Mouse (Mus musculus): ENCODE measurements at regions not wholly inside any gene's neighbourhood (a gene's known extent, or its start where the extent isn't known, plus 50 kb on each side); places are given as distances from the start of the nearest gene placed in this dataset.
"Not testable (repeated sequence)": the region's sequence is repeated elsewhere in the genome, so short reads cannot be mapped to it uniquely, and the experiment has no call there.

DNA sequence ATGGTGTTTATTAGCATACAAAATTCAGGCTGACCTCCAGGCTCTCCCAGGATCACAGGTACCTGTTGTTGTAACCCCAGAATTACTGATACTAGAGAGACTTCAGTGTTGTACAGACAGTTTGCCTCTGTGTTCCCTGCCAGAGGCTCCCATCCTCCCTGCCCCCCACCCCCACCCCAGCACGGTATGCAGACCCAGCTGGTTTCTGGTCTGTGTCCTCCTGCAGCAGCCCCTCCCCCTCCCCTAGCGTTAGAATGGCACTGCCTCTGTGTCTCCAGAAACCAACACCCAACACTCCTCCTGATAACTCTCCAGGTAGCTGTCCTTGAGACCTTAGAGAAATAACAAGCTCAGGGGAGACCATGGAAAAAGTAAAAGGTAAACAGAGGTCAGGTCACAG lies 116.6 kb upstream of the Camk1g start:
- not testable (repeated sequence) for ATAC-seq (ENCODE audit: insufficient number of reproducible peaks, low FRiP score); H3K27me3 ChIP-seq (replicated peaks); H3K27ac ChIP-seq (ENCODE audit: poor library complexity, severe bottlenecking); H3K4me1 ChIP-seq (replicated peaks); H3K9me3 ChIP-seq (replicated peaks); H3K9ac ChIP-seq; H3K4me2 ChIP-seq; H3K4me3 ChIP-seq; H3K36me3 ChIP-seq
- WGBS = 0% methylated on average over 2 of the region's 2 CpGs

GRCm38 (mm10) chr1:193484977-193485376 lies 114.9 kb upstream of the Camk1g start:
- Histone ChIP-seq H3K27ac (ENCODE audit: poor library complexity, severe bottlenecking) (no peak overlapping the region), H3K4me1 (replicated peaks) (peaks cover 4% of the 10 kb centered on the region), H3K36me3 (no peaks in the 10 kb centered on the region), H3K4me2 (no peak overlapping the region), H3K9ac (no peak overlapping the region), H3K9me3 (replicated peaks) (no peaks in the 10 kb centered on the region), H3K27me3 (replicated peaks) (no peaks in the 10 kb centered on the region), H3K4me3 (no peak overlapping the region)
- WGBS = 85% methylated on average over 11 of the region's 11 CpGs
- no peak for ATAC-seq (ENCODE audit: insufficient number of reproducible peaks, low FRiP score)

GRCm38 (mm10) chr1:193477298-193477697 lies 107.2 kb upstream of the Camk1g start:
- Histone ChIP-seq H3K4me3 (no peak overlapping the region), H3K27ac (ENCODE audit: poor library complexity, severe bottlenecking) (no peak overlapping the region), H3K4me1 (replicated peaks) (no peaks in the 10 kb centered on the region), H3K9me3 (replicated peaks) (no peaks in the 10 kb centered on the region), H3K36me3 (no peaks in the 10 kb centered on the region), H3K27me3 (replicated peaks) (no peaks in the 10 kb centered on the region), H3K9ac (no peak overlapping the region), H3K4me2 (no peak overlapping the region)
- no peak for ATAC-seq (ENCODE audit: insufficient number of reproducible peaks, low FRiP score)
- WGBS = 63% methylated on average over 1 of the region's 1 CpGs

- Histone ChIP-seq H3K9me3 (replicated peaks) (no peaks in the 10 kb centered on the region), H3K4me3 (no peak overlapping the region), H3K9ac (no peak overlapping the region), H3K4me1 (replicated peaks) (no peaks in the 10 kb centered on the region), H3K4me2 (no peak overlapping the region), H3K27me3 (replicated peaks) (no peaks in the 10 kb centered on the region), H3K36me3 (no peaks in the 10 kb centered on the region), H3K27ac (ENCODE audit: poor library complexity, severe bottlenecking) (no peak overlapping the region)
- 83% methylated on average over 7 of the region's 7 CpGs for WGBS
- ATAC-seq (ENCODE audit: insufficient number of reproducible peaks, low FRiP score) = no peak
Measured at GRCm38 (mm10) chr1:193476805-193477204, 106.7 kb upstream of the Camk1g start.

DNA sequence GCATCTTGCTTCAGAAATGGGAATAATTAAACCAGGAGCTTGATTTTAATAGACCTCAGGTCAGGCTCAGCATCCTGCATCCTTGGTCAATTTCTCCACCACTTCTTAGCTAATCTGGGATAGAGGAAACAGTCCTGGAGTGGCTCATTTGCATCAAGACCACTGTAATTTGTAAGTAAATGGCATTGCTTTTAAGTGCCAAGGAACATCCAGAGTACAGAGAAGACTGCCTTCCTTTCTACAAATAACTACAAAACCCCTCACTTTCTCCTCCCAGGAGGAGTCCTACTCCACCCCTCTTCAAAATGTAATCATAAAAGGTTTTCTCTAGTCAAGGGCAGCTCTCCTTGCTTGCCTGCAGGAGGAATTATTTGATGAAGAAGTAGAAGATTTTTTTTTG lies 96.2 kb upstream of the Camk1g start:
- Histone ChIP-seq H3K27ac (ENCODE audit: poor library complexity, severe bottlenecking) (no peak overlapping the region), H3K9me3 (replicated peaks) (peaks cover 5% of the 10 kb centered on the region; the same call in 1 of the 2 replicates), H3K4me3 (no peak overlapping the region), H3K36me3 (no peaks in the 10 kb centered on the region), H3K4me2 (no peak overlapping the region), H3K27me3 (replicated peaks) (no peaks in the 10 kb centered on the region), H3K9ac (no peak overlapping the region), H3K4me1 (replicated peaks) (no peaks in the 10 kb centered on the region)
- no peak for ATAC-seq (ENCODE audit: insufficient number of reproducible peaks, low FRiP score)

DNA sequence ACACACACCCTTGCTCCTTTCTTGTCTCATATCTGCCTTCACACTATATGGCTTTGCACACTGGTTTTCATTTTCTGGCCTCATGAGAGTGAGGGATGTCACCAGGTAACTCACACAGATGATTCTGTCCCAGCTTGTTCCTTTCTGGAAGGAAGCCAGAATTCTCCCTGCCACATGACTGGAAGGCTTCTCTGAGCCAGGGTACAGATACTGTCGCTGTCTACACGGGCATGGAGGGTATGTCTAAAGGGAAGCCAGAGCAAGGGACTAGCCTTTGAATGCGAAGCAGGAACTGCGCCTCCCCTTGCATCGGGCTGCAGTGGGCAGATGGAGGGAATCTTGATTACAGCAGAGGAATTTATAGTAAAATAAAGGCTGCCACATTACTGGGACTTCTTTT lies 89.6 kb upstream of the Camk1g start:
- WGBS = 52% methylated on average over 5 of the region's 5 CpGs
- no peaks in the 10 kb centered on the region for H3K36me3 ChIP-seq
- no peak overlapping the region for H3K4me2 ChIP-seq
- no peak overlapping the region for H3K9ac ChIP-seq
- H3K4me3 ChIP-seq = no peak overlapping the region
- no peaks in the 10 kb centered on the region for H3K9me3 ChIP-seq (replicated peaks)
- H3K4me1 ChIP-seq (replicated peaks) = peaks cover 28% of the 10 kb centered on the region
- peak; percentile 45; the same call in 1 of the 2 replicates for ATAC-seq (ENCODE audit: insufficient number of reproducible peaks, low FRiP score)
- H3K27me3 ChIP-seq (replicated peaks) = no peaks in the 10 kb centered on the region
- no peak overlapping the region for H3K27ac ChIP-seq (ENCODE audit: poor library complexity, severe bottlenecking)

DNA sequence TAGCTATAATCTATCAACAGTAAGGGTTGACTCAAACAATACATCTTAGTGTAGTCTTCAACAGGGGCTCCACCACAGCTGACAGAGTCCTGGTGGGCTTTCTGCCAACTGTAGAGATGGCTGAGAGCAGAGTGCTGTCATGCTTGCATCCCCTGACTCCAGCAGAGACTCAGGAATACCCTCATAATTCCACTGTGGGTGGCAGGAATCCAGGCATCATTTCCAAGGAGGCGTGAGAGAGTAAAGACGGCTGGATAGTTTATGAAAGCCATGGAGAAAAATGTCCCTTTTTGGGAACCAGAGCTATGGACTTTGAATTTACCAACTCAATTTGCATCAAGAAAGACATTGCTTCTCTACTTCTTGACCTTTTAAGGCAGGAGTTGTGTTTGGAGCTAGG lies 87.8 kb upstream of the Camk1g start:
- Histone ChIP-seq H3K9me3 (replicated peaks) (no peaks in the 10 kb centered on the region), H3K27ac (ENCODE audit: poor library complexity, severe bottlenecking) (no peak overlapping the region), H3K36me3 (no peaks in the 10 kb centered on the region), H3K4me1 (replicated peaks) (peaks cover 34% of the 10 kb centered on the region), H3K9ac (no peak overlapping the region), H3K4me3 (no peak overlapping the region), H3K4me2 (no peak overlapping the region), H3K27me3 (replicated peaks) (no peaks in the 10 kb centered on the region)
- no peak for ATAC-seq (ENCODE audit: insufficient number of reproducible peaks, low FRiP score)
- 88% methylated on average over 2 of the region's 2 CpGs for WGBS

DNA sequence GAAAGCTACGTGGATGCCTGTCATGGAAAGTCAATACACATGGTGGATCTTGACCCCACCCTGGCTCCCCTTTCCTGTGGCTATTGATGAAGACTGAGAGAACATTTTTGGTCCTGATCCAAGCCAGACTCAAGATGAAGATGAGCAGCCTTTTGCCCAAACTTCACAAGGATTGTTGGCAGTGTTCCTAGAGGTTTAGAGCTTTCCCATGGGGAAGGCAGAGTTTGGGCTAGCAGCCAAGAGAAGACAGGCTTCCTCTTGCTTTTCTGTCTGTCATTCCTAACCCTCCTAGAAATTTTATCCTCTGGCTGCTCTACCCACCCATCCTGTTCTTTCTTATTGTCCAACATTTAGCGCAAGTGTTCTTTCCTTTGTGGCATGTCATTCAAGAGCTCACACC lies 83.6 kb upstream of the Camk1g start:
- Histone ChIP-seq H3K4me1 (replicated peaks) (peaks cover 46% of the 10 kb centered on the region), H3K36me3 (no peaks in the 10 kb centered on the region), H3K4me2 (no peak overlapping the region), H3K9me3 (replicated peaks) (no peaks in the 10 kb centered on the region), H3K27ac (ENCODE audit: poor library complexity, severe bottlenecking) (no peak overlapping the region), H3K9ac (no peak overlapping the region), H3K27me3 (replicated peaks) (no peaks in the 10 kb centered on the region), H3K4me3 (no peak overlapping the region)
- WGBS = 63% methylated on average over 2 of the region's 2 CpGs
- no peak for ATAC-seq (ENCODE audit: insufficient number of reproducible peaks, low FRiP score)

- no peaks in the 10 kb centered on the region for H3K27me3 ChIP-seq (replicated peaks)
- no peak overlapping the region for H3K9ac ChIP-seq
- ATAC-seq (ENCODE audit: insufficient number of reproducible peaks, low FRiP score) = no peak
- H3K36me3 ChIP-seq = no peaks in the 10 kb centered on the region
- 35% methylated on average over 4 of the region's 4 CpGs for WGBS
- H3K27ac ChIP-seq (ENCODE audit: poor library complexity, severe bottlenecking) = no peak overlapping the region
- no peak overlapping the region for H3K4me2 ChIP-seq
- no peaks in the 10 kb centered on the region for H3K9me3 ChIP-seq (replicated peaks)
- H3K4me1 ChIP-seq (replicated peaks) = peaks cover 37% of the 10 kb centered on the region
- no peak overlapping the region for H3K4me3 ChIP-seq
Measured at GRCm38 (mm10) chr1:193451471-193452135, 81.5 kb upstream of the Camk1g start.

- no peaks in the 10 kb centered on the region for H3K9me3 ChIP-seq (replicated peaks)
- WGBS = 43% methylated on average over 3 of the region's 3 CpGs
- no peak overlapping the region for H3K4me3 ChIP-seq
- H3K9ac ChIP-seq = no peak overlapping the region
- H3K27me3 ChIP-seq (replicated peaks) = no peaks in the 10 kb centered on the region
- no peaks in the 10 kb centered on the region for H3K36me3 ChIP-seq
- no peak overlapping the region for H3K27ac ChIP-seq (ENCODE audit: poor library complexity, severe bottlenecking)
- H3K4me2 ChIP-seq = no peak overlapping the region
- peaks cover 37% of the 10 kb centered on the region for H3K4me1 ChIP-seq (replicated peaks)
- ATAC-seq (ENCODE audit: insufficient number of reproducible peaks, low FRiP score) = no peak
Measured at GRCm38 (mm10) chr1:193450814-193451213, 80.7 kb upstream of the Camk1g start.

DNA sequence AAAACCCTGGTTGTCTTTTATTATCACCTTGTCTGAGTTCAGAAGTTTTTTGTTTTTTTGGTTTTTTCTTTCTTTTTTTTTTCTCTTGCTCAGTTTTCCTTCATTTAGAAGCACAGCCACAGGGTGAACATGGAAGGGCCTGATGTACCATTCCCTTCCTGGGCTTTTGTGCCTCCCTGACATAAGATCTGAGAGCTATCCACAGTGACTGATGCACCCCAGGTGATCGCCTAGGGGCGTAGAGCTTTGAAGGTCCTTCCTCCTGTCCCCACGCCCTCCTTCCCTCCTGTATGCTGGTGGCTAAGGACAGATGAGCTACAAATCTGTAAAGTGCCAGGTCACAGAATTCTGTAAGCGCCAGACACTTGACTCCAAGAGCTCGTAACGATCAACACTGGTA lies 80.1 kb upstream of the Camk1g start:
- Histone ChIP-seq H3K27me3 (replicated peaks) (no peaks in the 10 kb centered on the region), H3K27ac (ENCODE audit: poor library complexity, severe bottlenecking) (peak overlapping the region; percentile 77; the same call in 1 of the 2 replicates), H3K9me3 (replicated peaks) (no peaks in the 10 kb centered on the region), H3K4me1 (replicated peaks) (peaks cover 37% of the 10 kb centered on the region), H3K9ac (no peak overlapping the region), H3K36me3 (no peaks in the 10 kb centered on the region), H3K4me3 (no peak overlapping the region), H3K4me2 (no peak overlapping the region)
- 68% methylated on average over 6 of the region's 6 CpGs for WGBS
- no peak for ATAC-seq (ENCODE audit: insufficient number of reproducible peaks, low FRiP score)

DNA sequence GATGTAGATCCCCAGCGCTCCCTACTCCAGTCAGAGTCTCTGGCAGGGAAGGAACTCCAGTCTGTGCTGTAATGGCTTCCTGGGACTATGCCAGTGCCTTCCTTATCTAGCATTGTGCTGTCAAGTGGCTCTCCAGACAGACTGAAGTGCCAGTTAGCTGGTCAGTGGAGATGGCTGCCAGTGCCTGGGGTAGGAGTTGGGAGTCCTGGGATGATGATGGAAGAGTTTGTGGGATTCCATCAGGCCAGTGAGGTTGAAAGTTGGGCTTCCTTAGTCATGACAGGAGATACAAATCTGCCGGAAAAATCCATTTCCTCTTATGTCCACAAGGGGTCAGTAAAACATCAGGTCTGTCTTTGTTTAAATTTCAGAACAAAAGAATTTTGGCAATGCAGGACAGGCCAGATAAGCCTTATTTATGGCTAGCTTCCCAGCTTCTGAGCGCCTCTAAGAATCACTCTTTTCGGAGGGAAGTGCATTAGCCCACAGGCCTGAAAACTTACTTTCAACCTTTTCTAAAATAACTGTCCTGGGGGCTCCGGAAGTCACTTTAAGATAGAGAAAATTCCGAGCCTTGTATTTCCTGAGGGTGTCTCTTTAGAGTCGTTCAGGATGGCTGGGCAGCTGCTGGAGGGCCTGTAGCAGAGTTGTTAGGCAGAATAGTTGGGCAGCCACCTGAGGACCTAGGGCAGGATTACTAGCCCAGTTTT lies 79.5 kb upstream of the Camk1g start:
- Histone ChIP-seq H3K27ac (ENCODE audit: poor library complexity, severe bottlenecking) (peak overlapping the region; percentile 77), H3K4me3 (no peak overlapping the region), H3K4me1 (replicated peaks) (peaks cover 37% of the 10 kb centered on the region), H3K9ac (no peak overlapping the region), H3K9me3 (replicated peaks) (no peaks in the 10 kb centered on the region), H3K4me2 (no peak overlapping the region), H3K27me3 (replicated peaks) (no peaks in the 10 kb centered on the region), H3K36me3 (no peaks in the 10 kb centered on the region)
- ATAC-seq (ENCODE audit: insufficient number of reproducible peaks, low FRiP score) = peak; percentile 70
- 9% methylated on average over 7 of the region's 7 CpGs for WGBS
